Mouse (Mus musculus) olfactory bulb, adult 2 months (tissue): ENCODE data around the gene Ddx3x.

ENCODE experiments used
- CTCF ChIP-seq: fragments of 200-500 bp; IDR thresholded peaks from 2 replicates; pipeline ENCODE4 v1.5.1; 2012; ENCODE audit warnings: low read depth, mild to moderate bottlenecking, low read length, moderate library complexity; ENCODE audit not compliant: insufficient read depth
- POLR2A ChIP-seq: fragments of 200-500 bp; IDR thresholded peaks from 2 replicates; pipeline ENCODE4 v1.6.1; 2012; ENCODE audit warnings: mild to moderate bottlenecking, low read depth, low read length, moderate library complexity; ENCODE audit not compliant: insufficient read depth

GRCm38 (mm10) chrX:13245027-13245426, 35.7 kb upstream of the Ddx3x start:
- no peak for TF ChIP-seq CTCF
- TF ChIP-seq POLR2A = no peak
